Mouse (Mus musculus): Measurements from ENCODE around the gene Zfp932. TPM values are rescaled to one million over a fixed set of nuclear protein-coding genes. Genes with fewer than 3 reads are reported as not detected.
A peak's percentile ranks its signal among the peaks of the same experiment; 100 is the strongest.

Gene Zfp932
- total and polyA plus RNA-seq, 2 experiments from 2014 or later, result 21.4 to 26.6 TPM

DNA sequence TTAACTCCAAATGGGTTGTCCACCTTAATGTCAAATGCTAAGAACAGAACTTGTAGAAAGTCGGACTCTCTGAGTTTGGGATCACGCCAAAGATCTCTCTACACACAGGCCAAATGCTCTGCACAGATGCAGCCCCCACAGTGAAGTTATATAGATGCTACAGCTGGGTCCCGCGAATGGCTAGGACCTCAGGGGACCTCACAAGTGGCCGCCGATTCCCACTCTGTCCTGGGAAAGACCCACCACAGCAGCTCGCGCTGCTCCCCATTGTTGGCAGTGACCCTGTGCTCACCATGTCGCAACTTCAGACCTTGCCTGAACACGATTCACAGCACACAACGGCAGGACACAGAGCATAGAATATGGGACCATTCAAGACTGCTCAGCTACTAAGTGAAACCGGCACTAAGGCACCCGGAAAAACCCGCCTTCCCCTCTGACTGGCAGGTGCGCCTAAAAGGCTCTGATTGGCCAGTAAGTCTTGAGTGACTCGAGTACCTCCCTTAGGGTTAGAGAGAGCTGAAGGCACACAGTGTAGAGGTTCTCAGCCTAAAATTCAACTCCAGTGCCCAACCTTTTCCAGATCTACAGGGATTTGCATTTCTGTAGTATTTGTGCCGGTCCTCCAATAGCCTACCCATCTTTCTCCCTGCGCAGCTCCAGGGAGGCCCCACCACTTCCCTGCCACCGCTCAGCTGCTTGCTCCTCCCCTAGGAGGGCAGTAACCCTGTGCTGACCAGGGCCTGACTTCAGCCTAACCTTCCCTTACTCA, 61.5 kb downstream of the Zfp932 start:
- ATAC-seq, result peak; percentile 99
- peak overlapping the region; percentile 40 for H3K9ac ChIP-seq
- H3K27ac ChIP-seq (ENCODE audit: low read depth, low read length), result 0 out of 2 replicates have a peak overlapping the region, but pooled peaks have one; percentile 40
- H3K36me3 ChIP-seq (ENCODE audit: insufficient read depth), result no peaks in the 10 kb centered on the region
- peak overlapping the region; percentile 44 for H3K4me3 ChIP-seq (ENCODE audit: low read depth, low read length)
- no peaks in the 10 kb centered on the region; the same call in 1 of the 2 replicates for H3K9me3 ChIP-seq (ENCODE audit: low read length)
- H3K27me3 ChIP-seq (ENCODE audit: insufficient read depth, low read length), result no peaks in the 10 kb centered on the region
- DNase-seq, result peak; percentile 79
- peak overlapping the region; percentile 49 for H3K4me2 ChIP-seq (ENCODE audit: low read depth)
- 4% methylated on average over 19 of the region's 19 CpGs for WGBS
- no peak for TF ChIP-seq CTCF (IDR thresholded peaks at IDR 0.05; ENCODE audit: low read depth)
- no peaks in the 10 kb centered on the region for H3K4me1 ChIP-seq (ENCODE audit: insufficient read depth)

Other genes starting within 250 kb of the Zfp932 start
- 1.5 and 1.6 TPM in 2 replicates for gene 4930522L14Rik, start 244.6 kb upstream of the Zfp932 start, total RNA-seq (2014; rRNA removed)
- 4.2 and 5.4 TPM in 2 replicates for gene 4930522L14Rik, start 244.6 kb upstream of the Zfp932 start, polyA plus RNA-seq (2015; fragmentation: Nextera tagmentation; extraction: Ambion mirVana)
- 10.7 and 13.7 TPM in 2 replicates for gene Gm15446, start 73.1 kb upstream of the Zfp932 start, total RNA-seq (2014; rRNA removed)
- gene Gm15446, start 73.1 kb upstream of the Zfp932 start, polyA plus RNA-seq (2015; fragmentation: Nextera tagmentation; extraction: Ambion mirVana), result 0.51 and 0.65 TPM in 2 replicates
- 0.62 and 1.7 TPM in 2 replicates for gene Gm17655, start 76.0 kb downstream of the Zfp932 start, total RNA-seq (2014; rRNA removed)
- gene Gm17655, start 76.0 kb downstream of the Zfp932 start, polyA plus RNA-seq (2015; fragmentation: Nextera tagmentation; extraction: Ambion mirVana), result 0.68 and 0.91 TPM in 2 replicates
- 0.23 and 0.48 TPM in 2 replicates for gene Gm35315, start 97.9 kb downstream of the Zfp932 start, total RNA-seq (2014; rRNA removed)
- 0.36 and 0.68 TPM in 2 replicates for gene Gm35315, start 97.9 kb downstream of the Zfp932 start, polyA plus RNA-seq (2015; fragmentation: Nextera tagmentation; extraction: Ambion mirVana)
- gene Plcxd1, start 103.4 kb downstream of the Zfp932 start, total RNA-seq (2014; rRNA removed), result 7.9 and 8.7 TPM in 2 replicates
- 2.9 and 4.7 TPM in 2 replicates for gene Plcxd1, start 103.4 kb downstream of the Zfp932 start, polyA plus RNA-seq (2015; fragmentation: Nextera tagmentation; extraction: Ambion mirVana)
- 99.2 and 103 TPM in 2 replicates for gene Gtpbp6, start 111.7 kb downstream of the Zfp932 start, total RNA-seq (2014; rRNA removed)
- gene Gtpbp6, start 111.7 kb downstream of the Zfp932 start, polyA plus RNA-seq (2015; fragmentation: Nextera tagmentation; extraction: Ambion mirVana), result 62.6 TPM in 2 replicates
- gene Zfp605, start 113.6 kb downstream of the Zfp932 start, total RNA-seq (2014; rRNA removed), result 20.4 and 22.3 TPM in 2 replicates
- 13.0 and 16.9 TPM in 2 replicates for gene Zfp605, start 113.6 kb downstream of the Zfp932 start, polyA plus RNA-seq (2015; fragmentation: Nextera tagmentation; extraction: Ambion mirVana)
- 60.1 and 69.1 TPM in 2 replicates for gene Chfr, start 139.3 kb downstream of the Zfp932 start, total RNA-seq (2014; rRNA removed)
- 45.9 and 53.8 TPM in 2 replicates for gene Chfr, start 139.3 kb downstream of the Zfp932 start, polyA plus RNA-seq (2015; fragmentation: Nextera tagmentation; extraction: Ambion mirVana)
- 17.8 and 25.1 TPM in 2 replicates for gene Golga3, start 180.2 kb downstream of the Zfp932 start, total RNA-seq (2014; rRNA removed)
- 12.7 and 15.9 TPM in 2 replicates for gene Golga3, start 180.2 kb downstream of the Zfp932 start, polyA plus RNA-seq (2015; fragmentation: Nextera tagmentation; extraction: Ambion mirVana)
- 31.0 and 40.2 TPM in 2 replicates for gene Ankle2, start 234.5 kb downstream of the Zfp932 start, total RNA-seq (2014; rRNA removed)
- 11.6 and 17.8 TPM in 2 replicates for gene Ankle2, start 234.5 kb downstream of the Zfp932 start, polyA plus RNA-seq (2015; fragmentation: Nextera tagmentation; extraction: Ambion mirVana)